Mouse (Mus musculus) spleen, adult 2 months (tissue): Measurements from ENCODE around the gene Plxdc2. TPM values are rescaled to one million over a fixed set of nuclear protein-coding genes. Genes with fewer than 3 reads are reported as not detected.

Experiments
- DNase-seq, 2 experiments: peaks; one replicate each; pipeline versions ENCODE4 v3.0.0 to v3.0.0-alpha.2; 2012 to 2021; ENCODE audit warnings: low spot score in 2 of 2, low read depth in 1 of 2
- H3K27ac ChIP-seq: fragments of 200-500 bp; 2 replicates; pipeline ENCODE4 v1.5.1; 2012; ENCODE audit warnings: low read length, inconsistent platforms; ENCODE audit not compliant: insufficient read depth
- H3K27me3 ChIP-seq: fragments of 200-500 bp; 2 replicates; pipeline ENCODE4 v1.6.1; 2012; ENCODE audit warnings: mild to moderate bottlenecking, moderate library complexity, low read length, inconsistent platforms; ENCODE audit not compliant: control insufficient read depth, insufficient read depth
- H3K36me3 ChIP-seq: fragments of 200-500 bp; 2 replicates; pipeline ENCODE4 v1.6.1; 2012; ENCODE audit warnings: mild to moderate bottlenecking, low read length, inconsistent platforms; ENCODE audit not compliant: control insufficient read depth, insufficient read depth
- H3K4me1 ChIP-seq: fragments of 200-500 bp; 2 replicates; pipeline ENCODE4 v1.6.1; 2011; ENCODE audit warnings: inconsistent platforms; ENCODE audit not compliant: control insufficient read depth, insufficient read depth, insufficient read length
- H3K4me3 ChIP-seq: fragments of 200-500 bp; 2 replicates; pipeline ENCODE4 v1.5.1; 2011; ENCODE audit warnings: mild to moderate bottlenecking, inconsistent platforms; ENCODE audit not compliant: insufficient read depth, insufficient read length; ENCODE audit errors: extremely low read depth
- CTCF ChIP-seq: fragments of 200-500 bp; IDR thresholded peaks from 2 replicates; pipeline ENCODE4 v1.5.1; 2011; ENCODE audit warnings: mild to moderate bottlenecking, inconsistent platforms; ENCODE audit not compliant: insufficient read depth, insufficient read length, insufficient replicate concordance; ENCODE audit errors: extremely low read depth
- POLR2A ChIP-seq: fragments of 200-500 bp; IDR thresholded peaks from 2 replicates; pipeline ENCODE4 v1.6.1; 2011; ENCODE audit warnings: low read depth, low read length, inconsistent platforms
- WGBS: fragments of 180-500 bp; shearing (Covaris S2); methylation state at CpG from one replicate; pipeline ENCODE4 v1.1.7; 2018; 5-methylcytosine and 5-hydroxymethylcytosine counted together
- polyA plus RNA-seq: library from polyadenylated mRNA; depleted of rRNA; stranded (reverse); fragments of >200 nt; gene quantifications from 2 replicates; pipeline ENCODE4 v1.2.3, GENCODE M21; 2012

Gene Plxdc2
- polyA plus RNA-seq, 1 experiment = 1.5 TPM

DNA sequence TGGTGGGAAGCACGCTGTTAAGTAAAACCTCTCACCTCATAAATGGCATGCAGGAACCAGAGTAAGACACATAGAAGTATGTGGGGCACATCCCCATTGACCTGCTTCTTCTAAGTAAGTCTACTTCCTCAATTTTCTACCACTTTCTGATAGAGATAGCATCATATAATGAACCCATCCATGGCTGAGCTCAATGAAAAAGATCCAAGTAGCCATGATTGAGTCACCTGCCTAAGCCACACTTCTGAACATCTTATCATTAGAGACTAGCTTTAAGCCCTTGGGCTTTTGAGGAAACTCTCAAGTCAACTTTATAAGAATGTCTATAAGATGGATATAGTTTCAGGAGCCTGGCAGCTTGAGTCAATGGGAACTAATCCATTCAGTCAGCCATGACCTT, 14.3 kb downstream of the Plxdc2 start:
- Histone ChIP-seq H3K27ac (no peak overlapping the region), H3K27me3 (no peaks in the 10 kb centered on the region), H3K36me3 (no peaks in the 10 kb centered on the region), H3K4me1 (no peaks in the 10 kb centered on the region), H3K4me3 (no peak overlapping the region)
- TF ChIP-seq POLR2A = no peak
- no peak for TF ChIP-seq CTCF
- no peak for DNase-seq
- WGBS = 71% methylated on average over 1 of the region's 1 CpGs

DNA sequence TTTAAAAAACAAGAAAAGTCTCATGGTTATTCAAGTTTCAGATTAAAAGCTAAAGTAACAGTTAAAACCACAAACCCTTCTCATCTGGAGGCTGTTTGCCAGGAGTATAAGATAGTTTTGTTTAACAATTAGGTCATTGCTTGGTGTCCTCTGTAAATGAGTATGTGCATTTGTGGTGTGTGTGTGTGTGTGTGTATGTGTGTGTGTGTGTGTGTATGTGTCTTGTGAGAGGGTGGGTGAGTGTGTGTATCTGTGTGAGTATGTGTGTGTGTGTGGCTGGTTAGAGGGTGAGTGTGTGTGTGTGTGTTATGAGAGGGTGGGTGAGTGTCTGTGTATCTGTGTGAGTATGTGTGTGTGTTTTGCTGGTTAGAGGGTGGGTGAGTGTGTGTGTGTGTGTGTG, 18.2 kb downstream of the Plxdc2 start:
- no peak overlapping the region for H3K27ac ChIP-seq
- no peak overlapping the region for H3K4me3 ChIP-seq
- DNase-seq = no peak
- H3K4me1 ChIP-seq = no peaks in the 10 kb centered on the region
- H3K27me3 ChIP-seq = no peaks in the 10 kb centered on the region
- TF ChIP-seq CTCF (no peak), POLR2A (no peak)
- H3K36me3 ChIP-seq = no peaks in the 10 kb centered on the region

DNA sequence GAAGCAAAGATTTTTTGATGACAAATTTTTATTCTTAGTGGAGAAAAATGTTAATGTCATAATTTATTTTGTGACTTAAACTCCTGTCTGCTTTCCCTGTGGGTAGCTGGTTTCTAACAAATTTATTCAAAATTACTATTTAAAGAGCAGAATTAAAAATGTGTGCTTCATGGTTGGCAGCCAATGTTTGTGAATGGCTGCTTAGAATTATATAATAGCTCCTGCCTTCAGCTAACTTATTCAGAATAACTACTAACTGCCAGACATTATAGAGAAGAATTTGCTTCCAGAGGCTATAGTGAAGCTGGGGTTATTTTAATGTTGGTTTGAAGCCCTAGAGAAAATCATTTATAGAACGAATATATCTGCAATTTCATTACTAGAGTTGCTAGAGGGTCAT, 30.1 kb downstream of the Plxdc2 start:
- H3K27me3 ChIP-seq = no peaks in the 10 kb centered on the region
- no peaks in the 10 kb centered on the region for H3K4me1 ChIP-seq
- no peak for DNase-seq
- no peak overlapping the region for H3K4me3 ChIP-seq
- 85% methylated on average over 1 of the region's 1 CpGs for WGBS
- no peaks in the 10 kb centered on the region for H3K36me3 ChIP-seq
- TF ChIP-seq POLR2A (no peak), CTCF (no peak)
- no peak overlapping the region for H3K27ac ChIP-seq

DNA sequence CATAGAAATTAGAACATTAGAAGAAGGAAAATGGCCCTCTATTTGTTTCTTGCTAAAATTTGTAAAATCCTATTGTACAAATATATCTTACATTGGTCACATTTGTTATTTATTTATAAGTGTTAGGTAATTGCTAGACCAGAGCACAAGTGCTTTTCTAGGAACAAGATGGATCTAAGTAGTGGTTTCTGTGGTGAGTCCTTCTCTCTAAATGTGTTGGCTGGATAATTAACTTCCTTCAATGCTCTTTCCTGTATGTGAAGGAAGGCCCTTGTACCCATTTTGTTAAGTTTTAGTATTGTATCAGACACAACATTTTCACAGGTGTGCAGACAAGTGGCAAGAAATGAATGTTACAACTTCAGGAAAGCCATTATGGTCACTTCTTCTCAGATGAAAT, 30.6 kb downstream of the Plxdc2 start:
- Histone ChIP-seq H3K36me3 (no peaks in the 10 kb centered on the region), H3K27ac (no peak overlapping the region), H3K4me1 (no peaks in the 10 kb centered on the region), H3K4me3 (no peak overlapping the region; the same call in 1 of the 2 replicates), H3K27me3 (no peaks in the 10 kb centered on the region)
- no peak for DNase-seq
- TF ChIP-seq POLR2A = no peak
- TF ChIP-seq CTCF = no peak

DNA sequence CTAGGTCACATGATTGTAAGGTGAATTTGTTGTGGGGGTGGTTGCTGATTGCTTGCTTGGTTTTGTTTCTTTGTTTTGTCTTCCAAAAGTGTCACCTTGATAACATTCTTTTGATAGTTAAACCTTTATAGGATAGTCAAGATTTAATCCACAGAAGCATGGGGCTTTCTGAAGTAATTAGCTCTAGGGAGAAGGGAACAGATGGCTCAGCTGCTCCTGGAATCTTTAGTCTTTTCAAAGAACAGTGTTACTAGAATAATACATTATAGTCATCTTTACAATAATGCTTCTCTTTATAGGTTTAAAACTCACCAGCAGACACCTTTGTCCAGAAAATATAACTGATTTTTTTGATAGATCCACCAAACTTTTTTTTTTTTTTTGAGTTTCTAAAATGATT, 31.7 kb downstream of the Plxdc2 start:
- no peak for TF ChIP-seq POLR2A
- no peak for TF ChIP-seq CTCF
- H3K36me3 ChIP-seq = no peaks in the 10 kb centered on the region
- H3K27me3 ChIP-seq = no peaks in the 10 kb centered on the region
- no peak overlapping the region for H3K27ac ChIP-seq
- no peaks in the 10 kb centered on the region for H3K4me1 ChIP-seq
- no peak overlapping the region for H3K4me3 ChIP-seq
- DNase-seq = no peak

DNA sequence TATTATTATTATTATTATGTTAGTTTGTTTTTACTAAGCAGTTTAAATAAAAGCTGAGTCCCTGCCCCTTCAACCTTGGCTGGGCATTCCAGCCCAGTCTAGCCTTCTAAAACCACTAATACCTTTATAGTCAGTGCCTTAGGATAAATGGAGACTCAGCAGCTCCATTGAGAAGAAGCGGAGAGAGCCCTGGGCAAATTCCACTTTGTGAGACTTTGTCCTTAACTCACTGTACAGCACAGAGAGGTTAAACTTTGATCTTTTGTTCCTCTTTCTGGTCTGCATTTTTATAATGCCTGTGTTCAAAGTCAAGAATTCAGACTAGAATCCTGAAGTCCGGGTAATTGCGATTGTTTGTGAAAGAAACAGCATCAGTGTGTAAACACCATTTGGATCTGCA, 41.4 kb downstream of the Plxdc2 start:
- 96% methylated on average over 3 of the region's 3 CpGs for WGBS
- TF ChIP-seq CTCF (no peak), POLR2A (no peak)
- Histone ChIP-seq H3K27me3 (no peaks in the 10 kb centered on the region), H3K27ac (no peak overlapping the region), H3K36me3 (no peaks in the 10 kb centered on the region), H3K4me3 (no peak overlapping the region), H3K4me1 (no peaks in the 10 kb centered on the region)
- DNase-seq = no peak

DNA sequence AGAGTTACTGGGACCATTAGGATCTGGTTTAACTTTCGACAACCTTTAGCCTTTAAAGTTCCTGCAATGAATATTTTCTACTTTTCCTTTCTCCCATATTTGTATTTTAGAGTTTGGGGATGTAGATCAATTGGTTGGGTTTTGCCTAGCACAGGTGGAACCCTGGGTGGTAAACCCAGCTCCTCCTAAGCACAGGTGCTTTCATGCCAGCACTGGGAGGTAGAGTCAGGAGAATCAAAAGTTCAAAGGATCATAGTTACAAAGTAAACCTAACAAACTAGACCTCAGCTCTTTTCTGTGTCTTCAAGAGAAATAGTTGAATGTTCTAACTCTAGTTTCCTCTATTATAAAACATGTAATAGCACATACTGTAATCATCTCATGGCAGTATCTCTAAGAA, 41.9 kb downstream of the Plxdc2 start:
- no peak for TF ChIP-seq POLR2A
- no peak for TF ChIP-seq CTCF
- no peaks in the 10 kb centered on the region for H3K4me1 ChIP-seq
- no peak for DNase-seq
- H3K27me3 ChIP-seq = no peaks in the 10 kb centered on the region
- no peaks in the 10 kb centered on the region for H3K36me3 ChIP-seq
- H3K27ac ChIP-seq = no peak overlapping the region
- H3K4me3 ChIP-seq = no peak overlapping the region
- WGBS = 90% methylated on average over 1 of the region's 1 CpGs

DNA sequence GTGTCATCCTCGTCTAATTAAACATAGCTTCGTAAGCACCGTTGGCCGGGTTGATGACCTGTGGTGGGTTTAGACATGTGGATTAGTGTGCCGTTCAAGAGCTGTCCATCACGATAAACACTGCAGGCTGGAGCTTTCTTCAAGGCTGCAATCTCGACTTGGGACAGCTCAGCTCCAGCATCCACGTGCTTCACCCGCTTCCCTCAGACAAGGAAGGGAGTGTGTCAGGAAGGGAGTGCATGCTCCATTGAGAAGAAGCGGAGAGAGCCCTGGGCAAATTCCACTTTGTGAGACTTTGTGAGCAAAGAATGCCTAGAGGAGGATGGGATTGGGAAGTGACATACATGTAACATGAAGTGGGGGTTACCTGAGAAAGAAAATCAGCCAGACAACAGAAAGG, 42.8 kb downstream of the Plxdc2 start:
- H3K4me3 ChIP-seq = no peak overlapping the region
- H3K4me1 ChIP-seq = no peaks in the 10 kb centered on the region
- no peaks in the 10 kb centered on the region for H3K27me3 ChIP-seq
- TF ChIP-seq POLR2A (no peak), CTCF (no peak)
- WGBS = 87% methylated on average over 10 of the region's 10 CpGs
- H3K36me3 ChIP-seq = no peaks in the 10 kb centered on the region
- H3K27ac ChIP-seq = no peak overlapping the region
- no peak for DNase-seq
